Mouse (Mus musculus): ENCODE results near the gene Kdm6b. TPM values are rescaled to one million over a fixed set of nuclear protein-coding genes. Genes with fewer than 3 reads are reported as not detected.

The Kdm6b gene
- polyA plus RNA-seq, 2 experiments, result 23.7 to 31.4 TPM

DNA sequence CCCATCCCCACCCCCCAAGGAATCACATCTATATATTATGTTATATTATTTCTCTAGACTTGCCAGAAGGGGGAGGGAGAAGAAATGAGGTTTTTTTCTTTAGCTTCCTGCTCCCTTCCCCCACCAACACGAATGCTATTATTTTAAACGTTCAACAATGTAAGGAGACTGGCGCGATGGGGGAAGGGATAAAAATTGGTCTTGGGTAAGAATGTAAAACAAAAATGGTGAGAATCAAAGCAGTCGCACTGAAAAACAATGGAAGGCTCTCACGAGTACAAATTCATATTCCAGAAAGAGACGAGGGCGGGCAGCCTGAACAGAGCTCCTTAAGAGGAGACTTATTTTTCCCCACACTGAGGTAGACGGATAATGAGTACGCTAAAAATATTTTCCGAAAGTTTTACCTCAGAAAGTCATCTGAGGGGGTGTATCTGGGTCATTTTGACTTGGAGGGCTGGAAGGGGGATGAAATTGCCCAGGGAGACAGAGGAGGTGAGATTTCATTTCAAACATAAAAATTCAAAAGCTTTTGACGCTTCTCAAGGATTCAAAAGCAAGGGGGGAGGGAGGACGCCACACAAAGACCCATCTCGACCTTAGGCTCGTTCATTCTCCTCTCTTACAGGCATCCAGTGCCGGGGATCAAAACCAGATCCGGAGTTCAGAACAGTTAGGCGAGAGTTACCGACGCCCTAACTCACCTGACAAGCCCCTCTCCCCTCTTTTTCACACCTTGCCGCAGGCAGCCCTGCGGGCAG lies 46.4 kb downstream of the Kdm6b start:
- H3K9ac ChIP-seq (ENCODE audit: low read depth, low read length, severe bottlenecking), result peak overlapping the region; percentile 100
- peaks cover 25% of the 10 kb centered on the region for H3K36me3 ChIP-seq (ENCODE audit: control insufficient read depth, insufficient read depth, low read length)
- H3K4me3 ChIP-seq (replicated peaks; ENCODE audit: low read length), result peak overlapping the region; percentile 94
- WGBS, result under 1% methylated on average over 22 of the region's 22 CpGs
- no peak for ATAC-seq (ENCODE audit: low FRiP score, low read depth)
- H3K4me1 ChIP-seq (ENCODE audit: control insufficient read depth, insufficient read depth, low read length), result peaks cover 46% of the 10 kb centered on the region
- H3K9me3 ChIP-seq (ENCODE audit: control insufficient read depth, low read length), result no peaks in the 10 kb centered on the region
- no peak for TF ChIP-seq POLR2A (IDR thresholded peaks at IDR 0.05; ENCODE audit: borderline replicate concordance, extremely low read depth, insufficient read depth, insufficient read length)
- peak overlapping the region; percentile 94 for H3K4me2 ChIP-seq (replicated peaks; ENCODE audit: low read depth, low read length, severe bottlenecking)
- DNase-seq (ENCODE audit: low spot score), result peak; percentile 33
- H3K27me3 ChIP-seq (ENCODE audit: control insufficient read depth, insufficient read depth, low read length), result no peaks in the 10 kb centered on the region
- peak overlapping the region; percentile 100 for H3K27ac ChIP-seq (replicated peaks; ENCODE audit: low read depth, low read length)

DNA sequence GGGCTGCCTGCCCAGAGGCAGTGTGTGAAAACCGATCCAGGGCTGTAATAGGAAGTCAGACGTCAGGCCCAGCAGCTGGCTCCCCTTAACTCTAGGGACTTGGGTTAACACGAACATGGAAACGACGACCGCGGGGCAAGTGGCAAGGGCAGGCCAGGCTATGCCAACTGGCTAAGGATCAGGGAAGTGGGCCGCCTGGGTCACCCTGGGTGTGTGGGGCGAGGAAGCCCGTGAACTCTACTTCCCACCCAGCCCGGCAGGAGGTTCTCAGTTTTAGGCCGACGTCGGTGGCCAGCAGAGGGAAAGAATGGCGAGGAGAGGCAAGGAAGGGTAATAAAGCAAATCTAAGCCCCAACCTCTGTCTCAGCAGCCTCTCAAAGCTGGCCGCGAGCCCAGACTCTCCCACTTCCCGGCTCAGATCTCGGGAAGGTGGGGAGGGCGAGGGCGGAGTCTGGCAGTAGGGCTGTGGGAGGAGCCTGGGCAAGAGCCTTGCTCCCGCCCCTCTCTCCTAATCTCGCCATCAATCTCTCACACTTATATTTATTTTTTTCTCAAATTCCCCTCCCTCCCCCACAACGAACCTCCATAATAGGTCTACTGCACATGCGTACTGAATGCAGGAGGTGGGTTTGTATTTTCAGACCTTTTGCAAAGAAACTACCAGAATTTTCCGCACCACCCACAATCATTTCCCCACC lies 47.2 kb downstream of the Kdm6b start:
- WGBS, result under 1% methylated on average over 26 of the region's 26 CpGs
- Histone ChIP-seq H3K4me3 (replicated peaks; ENCODE audit: low read length) (peak overlapping the region; percentile 94), H3K27ac (replicated peaks; ENCODE audit: low read depth, low read length) (peak overlapping the region; percentile 100), H3K9me3 (ENCODE audit: control insufficient read depth, low read length) (no peaks in the 10 kb centered on the region), H3K4me1 (ENCODE audit: control insufficient read depth, insufficient read depth, low read length) (peaks cover 40% of the 10 kb centered on the region), H3K4me2 (replicated peaks; ENCODE audit: low read depth, low read length, severe bottlenecking) (peak overlapping the region; percentile 94), H3K36me3 (ENCODE audit: control insufficient read depth, insufficient read depth, low read length) (peaks cover 32% of the 10 kb centered on the region), H3K27me3 (ENCODE audit: control insufficient read depth, insufficient read depth, low read length) (no peaks in the 10 kb centered on the region), H3K9ac (ENCODE audit: low read depth, low read length, severe bottlenecking) (peak overlapping the region; percentile 61)
- peak; percentile 39; the same call in 1 of the 2 replicates for TF ChIP-seq POLR2A (IDR thresholded peaks at IDR 0.05; ENCODE audit: borderline replicate concordance, extremely low read depth, insufficient read depth, insufficient read length)
- peak; percentile 86 for ATAC-seq (ENCODE audit: low FRiP score, low read depth)
- peak; percentile 99 for DNase-seq (ENCODE audit: low spot score)

- peak overlapping the region; percentile 94 for H3K4me3 ChIP-seq (replicated peaks; ENCODE audit: low read length)
- ATAC-seq (ENCODE audit: low FRiP score, low read depth) (no peak), DNase-seq (ENCODE audit: low spot score) (peak; percentile 15)
- H3K27me3 ChIP-seq (ENCODE audit: control insufficient read depth, insufficient read depth, low read length), result no peaks in the 10 kb centered on the region
- H3K27ac ChIP-seq (replicated peaks; ENCODE audit: low read depth, low read length), result peak overlapping the region; percentile 94
- H3K9ac ChIP-seq (ENCODE audit: low read depth, low read length, severe bottlenecking), result peak overlapping the region; percentile 61
- no peak for TF ChIP-seq POLR2A (IDR thresholded peaks at IDR 0.05; ENCODE audit: borderline replicate concordance, extremely low read depth, insufficient read depth, insufficient read length)
- peak overlapping the region; percentile 94 for H3K4me2 ChIP-seq (replicated peaks; ENCODE audit: low read depth, low read length, severe bottlenecking)
- no peaks in the 10 kb centered on the region for H3K9me3 ChIP-seq (ENCODE audit: control insufficient read depth, low read length)
- 15% methylated on average over 6 of the region's 6 CpGs for WGBS
- H3K4me1 ChIP-seq (ENCODE audit: control insufficient read depth, insufficient read depth, low read length), result peaks cover 35% of the 10 kb centered on the region
- H3K36me3 ChIP-seq (ENCODE audit: control insufficient read depth, insufficient read depth, low read length), result peaks cover 38% of the 10 kb centered on the region
Observed at GRCm38 (mm10) chr11:69365722-69366121, 47.8 kb downstream of the Kdm6b start.

- TF ChIP-seq POLR2A (IDR thresholded peaks at IDR 0.05; ENCODE audit: borderline replicate concordance, extremely low read depth, insufficient read depth, insufficient read length), result no peak
- ATAC-seq (ENCODE audit: low FRiP score, low read depth) (peak; percentile 4), DNase-seq (ENCODE audit: low spot score) (peak; percentile 84)
- H3K27me3 ChIP-seq (ENCODE audit: control insufficient read depth, insufficient read depth, low read length), result no peaks in the 10 kb centered on the region
- WGBS, result 3% methylated on average over 6 of the region's 6 CpGs
- peaks cover 46% of the 10 kb centered on the region for H3K36me3 ChIP-seq (ENCODE audit: control insufficient read depth, insufficient read depth, low read length)
- peaks cover 31% of the 10 kb centered on the region for H3K4me1 ChIP-seq (ENCODE audit: control insufficient read depth, insufficient read depth, low read length)
- peak overlapping the region; percentile 94 for H3K4me3 ChIP-seq (replicated peaks; ENCODE audit: low read length)
- peak overlapping the region; percentile 94 for H3K27ac ChIP-seq (replicated peaks; ENCODE audit: low read depth, low read length)
- peak overlapping the region; percentile 94 for H3K4me2 ChIP-seq (replicated peaks; ENCODE audit: low read depth, low read length, severe bottlenecking)
- no peaks in the 10 kb centered on the region for H3K9me3 ChIP-seq (ENCODE audit: control insufficient read depth, low read length)
- 0 out of 2 replicates have a peak overlapping the region, but pooled peaks have one; percentile 35 for H3K9ac ChIP-seq (ENCODE audit: low read depth, low read length, severe bottlenecking)
Observed at GRCm38 (mm10) chr11:69364910-69365309, 48.6 kb downstream of the Kdm6b start.

- ATAC-seq (ENCODE audit: low FRiP score, low read depth), result no peak
- Histone ChIP-seq H3K9me3 (ENCODE audit: control insufficient read depth, low read length) (no peaks in the 10 kb centered on the region), H3K4me3 (replicated peaks; ENCODE audit: low read length) (peak overlapping the region; percentile 94; the same call in 1 of the 2 replicates), H3K4me2 (replicated peaks; ENCODE audit: low read depth, low read length, severe bottlenecking) (peak overlapping the region; percentile 94), H3K4me1 (ENCODE audit: control insufficient read depth, insufficient read depth, low read length) (peaks cover 31% of the 10 kb centered on the region), H3K27ac (replicated peaks; ENCODE audit: low read depth, low read length) (peak overlapping the region; percentile 94), H3K27me3 (ENCODE audit: control insufficient read depth, insufficient read depth, low read length) (no peaks in the 10 kb centered on the region), H3K36me3 (ENCODE audit: control insufficient read depth, insufficient read depth, low read length) (peaks cover 51% of the 10 kb centered on the region), H3K9ac (ENCODE audit: low read depth, low read length, severe bottlenecking) (no peak overlapping the region)
- DNase-seq (ENCODE audit: low spot score), result no peak
- TF ChIP-seq POLR2A (IDR thresholded peaks at IDR 0.05; ENCODE audit: borderline replicate concordance, extremely low read depth, insufficient read depth, insufficient read length), result no peak
- WGBS, result 48% methylated on average over 8 of the region's 8 CpGs
Observed at GRCm38 (mm10) chr11:69364376-69364775, 49.1 kb downstream of the Kdm6b start.
